Comparison of ENCODE assay signal across 8 mouse cellular contexts in the genomic region with DNA sequence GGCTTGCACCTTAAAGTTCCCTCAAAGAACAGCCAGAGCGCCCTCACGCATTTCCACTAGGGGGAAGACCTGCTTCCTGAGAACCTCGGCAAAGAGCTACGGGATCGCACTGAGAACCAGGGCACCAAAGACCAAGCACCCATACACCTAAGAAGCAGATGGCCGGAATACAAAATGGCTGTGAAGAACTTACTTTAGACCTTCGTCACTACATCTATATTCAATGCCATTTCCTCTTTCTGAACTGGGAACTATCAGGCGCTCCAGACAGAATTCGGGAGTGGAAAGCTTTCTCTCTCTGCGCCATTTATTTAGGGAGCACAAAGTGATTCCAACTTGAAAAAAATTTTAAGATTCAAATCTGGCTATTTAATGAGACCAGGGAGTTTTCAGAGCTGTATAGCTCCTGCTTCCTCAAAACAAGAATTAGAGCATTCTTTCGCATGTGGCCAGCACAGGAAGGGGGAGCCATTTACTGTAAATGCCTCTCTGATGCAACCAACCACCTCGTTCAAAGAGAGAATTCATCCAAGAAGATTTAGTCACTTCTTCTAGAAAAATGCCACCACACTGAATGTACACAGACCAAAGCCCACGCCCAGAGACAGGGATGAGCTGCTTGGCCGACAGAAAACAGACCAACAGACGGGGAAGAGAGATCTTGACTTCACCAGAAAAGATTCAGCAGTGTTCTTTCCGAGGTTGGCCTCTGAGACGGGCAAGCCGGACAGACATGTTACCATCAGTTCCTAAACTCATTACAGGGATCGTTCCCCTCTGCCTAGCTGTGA.
DNase-seq lines count a peak whose midpoint lies in the region; ATAC-seq and TF ChIP-seq lines count a peak whose summit lies in the region.

No protein-coding gene starts in this region.

- no peaks in the 10 kb centered on the region for H3K27me3 ChIP-seq in cerebellum, adult 2 months (ENCODE audit: control insufficient read depth, insufficient read depth, low read length)
- no peaks in the 10 kb centered on the region for H3K27me3 ChIP-seq in midbrain, embryonic 14.5 days (ENCODE audit: control insufficient read depth, insufficient read depth, low read length)
- H3K27me3 ChIP-seq in midbrain, embryonic 11.5 days (ENCODE audit: control insufficient read depth, insufficient read depth, low read length): no peaks in the 10 kb centered on the region
- H3K27me3 ChIP-seq in forebrain, embryonic 10.5 days (ENCODE audit: poor library complexity, severe bottlenecking): no peaks in the 10 kb centered on the region

- no peaks in the 10 kb centered on the region for H3K36me3 ChIP-seq in midbrain, embryonic 14.5 days (ENCODE audit: control insufficient read depth, insufficient read depth, low read length)
- H3K36me3 ChIP-seq in midbrain, embryonic 11.5 days (ENCODE audit: control insufficient read depth, insufficient read depth, low read length): no peaks in the 10 kb centered on the region
- H3K36me3 ChIP-seq in forebrain, embryonic 10.5 days (replicated peaks): no peaks in the 10 kb centered on the region

- no peak overlapping the region for H3K9ac ChIP-seq in midbrain, embryonic 14.5 days (replicated peaks; ENCODE audit: low read length)
- H3K9ac ChIP-seq in midbrain, embryonic 11.5 days (ENCODE audit: low read length): no peak overlapping the region

- H3K9me3 ChIP-seq in midbrain, embryonic 14.5 days (ENCODE audit: control insufficient read depth, low read length): no peaks in the 10 kb centered on the region
- no peaks in the 10 kb centered on the region for H3K9me3 ChIP-seq in midbrain, embryonic 11.5 days (ENCODE audit: control insufficient read depth, low read length)
- no peaks in the 10 kb centered on the region for H3K9me3 ChIP-seq in forebrain, embryonic 10.5 days

- no peak for ATAC-seq in midbrain, embryonic 14.5 days (ENCODE audit: low FRiP score, low TSS enrichment)
- ATAC-seq in midbrain, embryonic 11.5 days (ENCODE audit: low FRiP score): no peak
- ATAC-seq in hematopoietic stem cell, adult 5-6 weeks (replicated peaks in 1 of 2; ENCODE audit: insufficient read depth in 1 of 2, low FRiP score in 2 of 2, low TSS enrichment in 1 of 2, low read depth in 1 of 2, poor library complexity in 2 of 2, severe bottlenecking in 2 of 2): peak; percentile 35 to 43

- TF ChIP-seq POLR2A in cerebellum, adult 2 months (IDR thresholded peaks at IDR 0.05; ENCODE audit: borderline replicate concordance, insufficient read depth, low read length): no peak

- TF ChIP-seq CTCF in cerebellum, adult 2 months (IDR thresholded peaks at IDR 0.05; ENCODE audit: borderline replicate concordance, insufficient read depth, low read depth, low read length): peak; percentile 26; the same call in 1 of the 2 replicates

- WGBS in cerebellum, adult 2 months: 77% methylated on average over 19 of the region's 19 CpGs
- 78% methylated on average over 19 of the region's 19 CpGs for WGBS in midbrain, embryonic 14.5 days
- WGBS in midbrain, embryonic 11.5 days: 82% methylated on average over 19 of the region's 19 CpGs
- WGBS in forebrain, embryonic 10.5 days: 78% methylated on average over 19 of the region's 19 CpGs

- DNase-seq in cerebellum, adult 2 months: no peak
- no peak for DNase-seq in cerebellum, adult 18-20 months
- DNase-seq in midbrain, embryonic 14.5 days: peak; percentile 28
- DNase-seq in midbrain, embryonic 11.5 days (ENCODE audit: low spot score, missing footprints): no peak
- peak; percentile 38 to 66 for DNase-seq in monocyte, adult 2 months (ENCODE audit: low read depth in 1 of 2, low spot score in 2 of 2)
- DNase-seq in layer of hippocampus, postnatal 25 days (ENCODE audit: extremely low spot score in 1 of 2, low spot score in 1 of 2): no peak
- no peak for DNase-seq in forebrain, embryonic 10.5 days (ENCODE audit: extremely low spot score, low spot score)

- no peak overlapping the region for H3K4me2 ChIP-seq in midbrain, embryonic 14.5 days (ENCODE audit: low read length)
- H3K4me2 ChIP-seq in midbrain, embryonic 11.5 days: no peak overlapping the region

- H3K27ac ChIP-seq in cerebellum, adult 2 months (ENCODE audit: insufficient read depth, low read length): no peak overlapping the region
- H3K27ac ChIP-seq in midbrain, embryonic 14.5 days (replicated peaks; ENCODE audit: low read depth, low read length): no peak overlapping the region
- no peak overlapping the region for H3K27ac ChIP-seq in midbrain, embryonic 11.5 days (ENCODE audit: low read depth, low read length)
- no peak overlapping the region for H3K27ac ChIP-seq in forebrain, embryonic 10.5 days

- H3K4me3 ChIP-seq in cerebellum, adult 2 months (replicated peaks; ENCODE audit: insufficient read depth, low read depth, low read length): no peak overlapping the region
- H3K4me3 ChIP-seq in midbrain, embryonic 14.5 days (replicated peaks; ENCODE audit: low read depth, low read length): no peak overlapping the region
- H3K4me3 ChIP-seq in midbrain, embryonic 11.5 days (ENCODE audit: low read depth, low read length): no peak overlapping the region
- H3K4me3 ChIP-seq in forebrain, embryonic 10.5 days: no peak overlapping the region

- peaks cover 11% of the 10 kb centered on the region for H3K4me1 ChIP-seq in cerebellum, adult 2 months (ENCODE audit: control insufficient read depth, insufficient read depth, low read length)
- H3K4me1 ChIP-seq in midbrain, embryonic 14.5 days (ENCODE audit: control insufficient read depth, insufficient read depth, low read length): peaks cover 7% of the 10 kb centered on the region; the same call in 1 of the 2 replicates
- H3K4me1 ChIP-seq in midbrain, embryonic 11.5 days (ENCODE audit: control insufficient read depth, insufficient read depth, low read length): peaks cover 3% of the 10 kb centered on the region; the same call in 1 of the 2 replicates
- H3K4me1 ChIP-seq in forebrain, embryonic 10.5 days: peaks cover 9% of the 10 kb centered on the region

Comparison
In these comparisons a context has a peak if more than half of its experiments do, and no peak if none do; other contexts are left out.
1. DNase-seq: peak in midbrain, embryonic 14.5 days (single experiment) and monocyte, adult 2 months (2 of 2); none in cerebellum, adult 2 months (0 of 2), cerebellum, adult 18-20 months (0 of 2), midbrain, embryonic 11.5 days (single experiment), layer of hippocampus, postnatal 25 days (0 of 2) and forebrain, embryonic 10.5 days (single experiment).
2. ATAC-seq: peak in hematopoietic stem cell, adult 5-6 weeks (2 of 2); none in midbrain, embryonic 14.5 days (single experiment) and midbrain, embryonic 11.5 days (single experiment).